Mouse (Mus musculus): ENCODE measurements at regions not wholly inside any gene's neighbourhood (a gene's known extent, or its start where the extent isn't known, plus 50 kb on each side); places are given as distances from the start of the nearest gene placed in this dataset.

GRCm38 (mm10) chr4:58699236-58699798 is 88.2 kb downstream of the Olfr267 start:
- H3K27ac ChIP-seq (ENCODE audit: control insufficient read depth, low read depth, low read length): no peak overlapping the region
- no peaks in the 10 kb centered on the region; a peak in 1 of 4 replicates for H3K27me3 ChIP-seq (ENCODE audit: control insufficient read depth in 1 of 2, insufficient read depth in 2 of 2, low read length in 2 of 2)
- no peaks in the 10 kb centered on the region for H3K4me1 ChIP-seq (ENCODE audit: control insufficient read depth in 1 of 2, insufficient read depth in 2 of 2, low read length in 2 of 2)
- DNase-seq (ENCODE audit: low read depth, low spot score): no peak
- H3K9ac ChIP-seq (ENCODE audit: control insufficient read depth, low read depth, low read length, poor library complexity, severe bottlenecking): no peak overlapping the region
- no peak overlapping the region for H3K4me3 ChIP-seq (ENCODE audit: control insufficient read depth in 1 of 2, insufficient read depth in 1 of 2, low read depth in 2 of 2, low read length in 2 of 2)
- H3K79me2 ChIP-seq (ENCODE audit: control insufficient read depth, insufficient read depth, low read length, poor library complexity): no peaks in the 10 kb centered on the region
- TF ChIP-seq ZKSCAN1 (IDR thresholded peaks at IDR 0.05; ENCODE audit: low read depth, low read length): no peak
- no peak for TF ChIP-seq MEF2A (IDR thresholded peaks at IDR 0.05; ENCODE audit: extremely low read depth, insufficient replicate concordance, low read depth, low read length, poor library complexity, severe bottlenecking)
- no peak for TF ChIP-seq MYB (IDR thresholded peaks at IDR 0.05; ENCODE audit: low read depth, low read length)
- no peak for TF ChIP-seq POLR2A (IDR thresholded peaks at IDR 0.05; ENCODE audit: control insufficient read depth in 1 of 2, insufficient read depth in 1 of 2, low read depth in 1 of 2, low read length in 2 of 2, poor library complexity in 1 of 2)
- TF ChIP-seq ETS1 (IDR thresholded peaks at IDR 0.05; ENCODE audit: low read depth, low read length): no peak
- TF ChIP-seq SMC3 (IDR thresholded peaks at IDR 0.05; ENCODE audit: low read depth, low read length): no peak
- no peak for TF ChIP-seq RCOR1 (IDR thresholded peaks at IDR 0.05; ENCODE audit: low read depth, low read length)
- no peak for TF ChIP-seq MAFK (IDR thresholded peaks at IDR 0.05; ENCODE audit: borderline replicate concordance, low read depth, low read length)
- no peak for TF ChIP-seq TBP (IDR thresholded peaks at IDR 0.05; ENCODE audit: low read depth, low read length)
- no peak for TF ChIP-seq EP300 (IDR thresholded peaks at IDR 0.05; ENCODE audit: low read depth in 1 of 2, low read length in 2 of 2)
- TF ChIP-seq SIN3A (IDR thresholded peaks at IDR 0.05; ENCODE audit: low read length): no peak
- no peak for TF ChIP-seq E2F4 (IDR thresholded peaks at IDR 0.05; ENCODE audit: borderline replicate concordance, low read depth, low read length)
- TF ChIP-seq CTCF (IDR thresholded peaks at IDR 0.05 in 2 of 3, conservative IDR thresholded peaks at IDR 0.05 in 1 of 3; ENCODE audit: control insufficient read depth in 1 of 3, insufficient read depth in 1 of 3, low read depth in 2 of 3, low read length in 3 of 3, poor library complexity in 1 of 3, severe bottlenecking in 1 of 3): no peak
- no peaks in the 10 kb centered on the region for H3K36me3 ChIP-seq (ENCODE audit: control insufficient read depth in 1 of 2, insufficient read depth in 2 of 2, low read length in 2 of 2)
- no peaks in the 10 kb centered on the region for H3K9me3 ChIP-seq (replicated peaks; ENCODE audit: insufficient read depth, low read length)

GRCm38 (mm10) chr4:58698828-58699227 is 88.7 kb downstream of the Olfr267 start:
- Histone ChIP-seq H3K9ac (ENCODE audit: control insufficient read depth, low read depth, low read length, poor library complexity, severe bottlenecking) (no peak overlapping the region), H3K4me1 (ENCODE audit: control insufficient read depth in 1 of 2, insufficient read depth in 2 of 2, low read length in 2 of 2) (no peaks in the 10 kb centered on the region), H3K4me3 (ENCODE audit: control insufficient read depth in 1 of 2, insufficient read depth in 1 of 2, low read depth in 2 of 2, low read length in 2 of 2) (no peak overlapping the region), H3K36me3 (ENCODE audit: control insufficient read depth in 1 of 2, insufficient read depth in 2 of 2, low read length in 2 of 2) (no peaks in the 10 kb centered on the region), H3K27ac (ENCODE audit: control insufficient read depth, low read depth, low read length) (no peak overlapping the region), H3K27me3 (ENCODE audit: control insufficient read depth in 1 of 2, insufficient read depth in 2 of 2, low read length in 2 of 2) (no peaks in the 10 kb centered on the region; a peak in 1 of 4 replicates), H3K79me2 (ENCODE audit: control insufficient read depth, insufficient read depth, low read length, poor library complexity) (no peaks in the 10 kb centered on the region), H3K9me3 (replicated peaks; ENCODE audit: insufficient read depth, low read length) (no peaks in the 10 kb centered on the region)
- TF ChIP-seq ZNF384 (IDR thresholded peaks at IDR 0.05; ENCODE audit: low read depth, low read length) (no peak), ZKSCAN1 (IDR thresholded peaks at IDR 0.05; ENCODE audit: low read depth, low read length) (no peak), MAZ (IDR thresholded peaks at IDR 0.05; ENCODE audit: low read depth, low read length) (no peak), POLR2AphosphoS5 (IDR thresholded peaks at IDR 0.05; ENCODE audit: borderline replicate concordance, low read depth, low read length) (no peak)
- DNase-seq (ENCODE audit: low read depth, low spot score): no peak

All from MEL (cell line).